Mouse (Mus musculus) myocyte (in vitro differentiated cells): Measurements from ENCODE around the gene Foxo3.

Experiments
- E2F4 ChIP-seq: IDR thresholded peaks from one replicate; pipeline ENCODE4 v1.6.1; 2011; ENCODE audit warnings: mild to moderate bottlenecking, control low read depth, moderate library complexity; ENCODE audit not compliant: insufficient read depth
- MYOD1 ChIP-seq, 3 experiments: IDR thresholded peaks; one replicate each; pipeline ENCODE4 v1.6.1; 2011; ENCODE audit warnings: control low read depth in 2 of 3, low read depth in 2 of 3, mild to moderate bottlenecking in 2 of 3, moderate library complexity in 1 of 3; ENCODE audit not compliant: insufficient read length in 2 of 3, control insufficient read depth in 1 of 3
- MYOG ChIP-seq, 3 experiments: IDR thresholded peaks; one replicate each; pipeline ENCODE4 v1.6.1; 2011; ENCODE audit warnings: control low read depth in 2 of 3, low read depth in 2 of 3, mild to moderate bottlenecking in 2 of 3; ENCODE audit not compliant: insufficient read length in 2 of 3, control insufficient read depth in 1 of 3, insufficient read depth in 1 of 3
- POLR2A ChIP-seq: IDR thresholded peaks from one replicate; pipeline ENCODE4 v1.6.1; 2011; ENCODE audit warnings: low read depth, mild to moderate bottlenecking, control low read depth, moderate library complexity; ENCODE audit not compliant: insufficient read length
- POLR2AphosphoS2 ChIP-seq: IDR thresholded peaks from one replicate; pipeline ENCODE4 v1.6.1; 2011; ENCODE audit warnings: low read depth, control low read depth; ENCODE audit not compliant: insufficient read length
- TCF12 ChIP-seq: IDR thresholded peaks from one replicate; pipeline ENCODE4 v1.6.1; 2011; ENCODE audit warnings: mild to moderate bottlenecking, control low read depth; ENCODE audit not compliant: poor library complexity, insufficient read depth, severe bottlenecking
- USF1 ChIP-seq: IDR thresholded peaks from one replicate; pipeline ENCODE4 v1.6.1; 2011; ENCODE audit warnings: low read depth, mild to moderate bottlenecking, control low read depth, moderate library complexity

GRCm38 (mm10) chr10:42265021-42265689 is 11.4 kb downstream of the Foxo3 start:
- no peak for TF ChIP-seq USF1
- TF ChIP-seq POLR2AphosphoS2: no peak
- no peak for TF ChIP-seq POLR2A
- TF ChIP-seq MYOD1 (IDR thresholded peaks at IDR 0.05; ENCODE audit: control insufficient read depth in 1 of 3, insufficient read length in 2 of 3, low read depth in 2 of 3): no peak
- no peak for TF ChIP-seq MYOG (IDR thresholded peaks at IDR 0.05; ENCODE audit: control insufficient read depth in 1 of 3, insufficient read depth in 1 of 3, insufficient read length in 2 of 3, low read depth in 2 of 3)
- TF ChIP-seq E2F4: no peak
- no peak for TF ChIP-seq TCF12
